Mouse (Mus musculus): ENCODE results near the gene Acsl6. TPM values are rescaled to one million over a fixed set of nuclear protein-coding genes. Genes with fewer than 3 reads are reported as not detected.
"Not testable (repeated sequence)": the region's sequence is repeated elsewhere in the genome, so short reads cannot be mapped to it uniquely, and the experiment has no call there.

Acsl6 gene
- polyA plus RNA-seq, 1 experiment from 2014 or later, result 36.1 TPM

DNA sequence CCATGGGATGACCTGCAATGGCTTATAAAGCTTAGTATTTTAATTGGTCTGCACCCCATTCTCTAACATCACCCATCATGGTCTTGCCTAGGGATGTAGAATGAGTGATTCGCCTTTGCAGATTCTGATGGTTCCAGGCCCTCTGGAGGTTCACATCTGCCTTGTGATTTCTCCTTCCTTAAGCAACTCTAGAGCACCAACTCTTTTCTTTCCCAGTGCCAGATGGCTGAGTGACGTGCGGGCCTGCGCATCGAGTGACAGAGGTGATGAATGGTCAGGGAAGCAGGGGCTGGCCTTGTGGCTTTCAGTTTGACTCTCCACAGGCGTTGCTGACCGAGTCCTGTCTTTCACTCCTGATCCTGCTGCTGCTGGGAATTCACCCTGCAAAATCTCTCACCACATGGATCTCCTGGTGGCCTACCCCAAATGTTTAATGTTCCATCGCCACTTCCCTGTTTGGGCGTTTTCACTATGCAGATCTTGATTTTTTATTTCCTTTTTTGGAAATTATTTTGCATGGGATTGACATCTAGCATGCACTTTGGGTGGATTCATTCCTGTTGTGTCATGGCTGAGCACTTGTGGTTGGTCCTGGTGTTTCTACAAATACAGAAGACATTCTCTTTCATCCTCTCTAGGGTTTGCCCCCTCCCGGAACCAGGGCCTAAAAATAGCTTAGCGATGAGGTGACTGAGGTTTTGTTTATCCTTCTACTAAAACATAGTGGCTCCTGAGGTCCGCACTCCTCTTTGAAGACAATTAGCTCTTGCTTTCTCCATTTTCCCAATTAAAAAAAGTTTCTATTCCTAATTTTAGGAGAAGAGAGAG, 9.4 kb upstream of the Acsl6 start:
- H3K9ac ChIP-seq (replicated peaks), result no peak overlapping the region
- no peak for ATAC-seq
- 87% methylated on average over 12 of the region's 12 CpGs for WGBS
- no peaks in the 10 kb centered on the region; the same call in 1 of the 2 replicates for H3K9me3 ChIP-seq
- no peak overlapping the region for H3K4me2 ChIP-seq (replicated peaks)
- H3K4me1 ChIP-seq (replicated peaks), result no peaks in the 10 kb centered on the region
- H3K36me3 ChIP-seq, result no peaks in the 10 kb centered on the region
- no peaks in the 10 kb centered on the region for H3K27me3 ChIP-seq
- no peak overlapping the region for H3K4me3 ChIP-seq (replicated peaks)
- H3K27ac ChIP-seq, result no peak overlapping the region

DNA sequence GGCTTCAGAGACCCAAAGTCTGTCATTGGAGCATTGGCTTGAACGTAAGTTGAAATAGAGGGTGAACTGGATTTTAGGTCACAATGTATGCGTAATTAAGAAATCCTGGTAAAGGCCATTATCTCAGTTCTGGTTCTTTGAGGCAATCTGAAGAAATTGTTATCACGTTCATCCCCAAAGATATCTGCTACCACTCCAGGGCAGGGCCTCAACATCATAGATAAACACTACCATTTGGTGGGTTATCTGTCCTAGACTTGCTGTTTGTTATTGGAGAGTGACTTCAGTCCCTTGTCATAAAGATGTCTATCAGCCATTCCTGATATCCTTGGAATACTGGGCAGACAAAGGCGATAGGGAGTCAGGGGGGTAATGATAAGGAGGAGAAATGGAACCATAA, 7.6 kb upstream of the Acsl6 start:
- H3K4me2 ChIP-seq (replicated peaks), result no peak overlapping the region
- ATAC-seq, result no peak
- H3K27me3 ChIP-seq, result no peaks in the 10 kb centered on the region
- WGBS, result 86% methylated on average over 4 of the region's 4 CpGs
- H3K9ac ChIP-seq (replicated peaks), result no peak overlapping the region
- H3K36me3 ChIP-seq, result no peaks in the 10 kb centered on the region
- H3K4me1 ChIP-seq (replicated peaks), result no peaks in the 10 kb centered on the region
- no peak overlapping the region for H3K4me3 ChIP-seq (replicated peaks)
- H3K27ac ChIP-seq, result no peak overlapping the region
- H3K9me3 ChIP-seq, result no peaks in the 10 kb centered on the region; the same call in 1 of the 2 replicates

DNA sequence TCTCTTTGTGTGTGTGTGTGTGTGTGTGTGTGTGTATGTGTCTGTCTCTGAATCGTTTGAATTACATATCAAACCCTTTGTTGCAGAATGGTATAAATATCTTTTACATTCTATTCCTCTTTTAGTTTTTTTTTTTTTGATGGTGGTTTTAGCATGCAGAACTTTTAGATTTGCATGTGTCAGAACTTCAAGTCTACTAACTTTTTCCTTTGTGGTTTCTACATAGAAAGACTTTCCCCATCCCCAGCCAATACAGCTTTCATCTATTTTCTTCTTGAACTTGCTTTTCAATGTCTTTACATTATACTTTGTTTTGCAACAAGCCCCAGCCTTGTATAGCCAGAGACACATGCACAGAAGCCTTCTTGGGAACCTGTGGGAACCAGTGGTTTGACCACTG, 6.9 kb upstream of the Acsl6 start:
- H3K9ac ChIP-seq (replicated peaks), result no peak overlapping the region
- no peak overlapping the region for H3K4me3 ChIP-seq (replicated peaks)
- no peak overlapping the region for H3K4me2 ChIP-seq (replicated peaks)
- no peaks in the 10 kb centered on the region for H3K4me1 ChIP-seq (replicated peaks)
- no peak overlapping the region for H3K27ac ChIP-seq
- WGBS, result 93% methylated on average over 1 of the region's 1 CpGs
- H3K27me3 ChIP-seq, result no peaks in the 10 kb centered on the region
- no peak for ATAC-seq
- no peaks in the 10 kb centered on the region; the same call in 1 of the 2 replicates for H3K9me3 ChIP-seq
- no peaks in the 10 kb centered on the region for H3K36me3 ChIP-seq

DNA sequence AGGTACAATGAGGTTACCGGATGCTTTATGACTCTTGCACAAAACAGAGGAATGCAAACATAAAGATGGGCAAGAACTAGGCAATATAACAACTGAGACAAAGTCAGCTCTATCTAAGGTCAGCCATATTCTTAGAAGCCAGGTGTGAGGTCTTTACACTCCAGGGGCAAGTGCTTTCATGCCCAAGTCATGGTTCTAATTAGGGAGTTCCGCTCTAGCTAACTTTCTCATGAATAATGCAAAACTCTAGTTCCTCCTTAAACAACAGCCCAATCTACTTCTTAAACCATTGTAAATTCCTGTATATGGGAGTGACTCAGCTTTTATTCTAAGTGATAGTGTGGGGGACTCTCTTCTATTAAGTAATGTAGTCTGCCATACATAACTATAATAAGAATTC, 6.1 kb upstream of the Acsl6 start:
- ATAC-seq; H3K4me1 ChIP-seq (replicated peaks); H3K9ac ChIP-seq (replicated peaks); H3K4me3 ChIP-seq (replicated peaks); H3K9me3 ChIP-seq; H3K36me3 ChIP-seq; H3K27ac ChIP-seq; H3K4me2 ChIP-seq (replicated peaks); H3K27me3 ChIP-seq: not testable (repeated sequence)
- 85% methylated on average over 2 of the region's 2 CpGs for WGBS

DNA sequence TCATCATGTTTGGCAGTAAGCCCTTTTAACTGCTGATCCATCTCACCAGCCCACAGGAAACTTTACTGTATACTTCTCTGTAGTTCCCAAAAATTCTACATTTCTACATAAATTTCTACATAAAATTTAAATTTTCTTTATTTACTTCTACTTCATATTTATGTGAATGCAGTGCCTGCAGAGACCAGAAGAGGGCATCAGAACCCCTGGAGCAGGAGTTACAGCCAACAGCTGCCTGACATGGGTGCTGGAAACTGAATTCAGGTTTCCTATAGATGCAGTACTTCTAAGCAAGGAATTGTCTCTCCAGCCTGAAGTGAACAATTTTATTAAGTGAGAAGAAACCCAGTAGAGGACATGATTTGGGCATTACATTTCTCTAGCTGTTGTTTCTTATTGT, 4.8 kb upstream of the Acsl6 start:
- no peaks in the 10 kb centered on the region; the same call in 1 of the 2 replicates for H3K9me3 ChIP-seq
- no peaks in the 10 kb centered on the region for H3K27me3 ChIP-seq
- no peak overlapping the region for H3K4me2 ChIP-seq (replicated peaks)
- H3K9ac ChIP-seq (replicated peaks), result no peak overlapping the region
- no peaks in the 10 kb centered on the region for H3K36me3 ChIP-seq
- H3K4me3 ChIP-seq (replicated peaks), result no peak overlapping the region
- H3K4me1 ChIP-seq (replicated peaks), result peaks cover 11% of the 10 kb centered on the region
- ATAC-seq, result no peak
- no peak overlapping the region for H3K27ac ChIP-seq

DNA sequence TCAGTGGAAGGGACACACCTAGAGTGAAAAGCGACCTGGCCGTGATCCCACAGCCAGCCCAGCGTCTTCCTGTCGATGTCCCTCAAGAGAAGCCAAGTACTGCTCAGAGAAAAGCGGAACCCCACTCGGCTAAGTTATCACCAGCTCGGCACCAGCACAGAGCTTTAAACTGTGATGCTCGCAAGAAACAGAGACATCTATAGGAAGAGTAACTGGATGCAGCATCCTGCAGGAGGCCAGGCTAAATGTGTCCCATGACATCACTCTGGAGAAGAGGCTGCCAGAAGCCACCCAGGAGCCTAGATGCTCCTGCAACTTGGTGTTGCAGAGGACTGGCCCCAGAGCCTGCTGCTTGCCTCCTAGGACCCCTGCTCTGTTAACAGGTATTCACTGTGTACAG, 1.6 kb upstream of the Acsl6 start:
- no peak overlapping the region for H3K4me3 ChIP-seq (replicated peaks)
- H3K27ac ChIP-seq, result no peak overlapping the region
- H3K27me3 ChIP-seq, result no peaks in the 10 kb centered on the region
- H3K4me1 ChIP-seq (replicated peaks), result peaks cover 37% of the 10 kb centered on the region
- no peaks in the 10 kb centered on the region for H3K36me3 ChIP-seq
- H3K9me3 ChIP-seq, result no peaks in the 10 kb centered on the region; the same call in 1 of the 2 replicates
- H3K4me2 ChIP-seq (replicated peaks), result no peak overlapping the region
- no peak overlapping the region for H3K9ac ChIP-seq (replicated peaks)
- WGBS, result 88% methylated on average over 8 of the region's 8 CpGs
- ATAC-seq, result no peak

DNA sequence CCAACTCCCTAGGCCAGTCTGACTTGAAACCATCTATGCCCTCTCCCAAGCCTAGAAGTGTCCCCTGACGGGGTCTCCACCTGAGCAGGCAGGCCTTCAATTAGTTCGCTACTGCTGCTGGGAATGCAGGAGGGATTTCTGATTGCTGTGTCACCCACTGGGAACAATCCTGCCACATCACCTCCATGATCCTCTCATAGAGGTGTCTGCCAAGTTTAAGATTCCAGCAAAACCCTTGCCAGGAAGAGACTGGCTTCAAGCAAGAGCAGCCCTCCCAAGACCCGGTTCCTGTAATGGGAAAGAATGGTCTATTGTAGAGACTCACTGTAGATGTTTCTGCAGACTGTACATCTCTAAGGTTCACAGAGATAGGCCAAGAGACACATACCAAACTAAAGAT, 992 bp upstream of the Acsl6 start:
- WGBS, result 87% methylated on average over 3 of the region's 3 CpGs
- Histone ChIP-seq H3K9ac (replicated peaks) (peak overlapping the region; percentile 93), H3K4me1 (replicated peaks) (peaks cover 41% of the 10 kb centered on the region), H3K27me3 (no peaks in the 10 kb centered on the region), H3K4me2 (replicated peaks) (peak overlapping the region; percentile 82), H3K4me3 (replicated peaks) (0 out of 2 replicates have a peak overlapping the region, but pooled peaks have one; percentile 76), H3K36me3 (no peaks in the 10 kb centered on the region), H3K9me3 (no peaks in the 10 kb centered on the region), H3K27ac (peak overlapping the region; percentile 92)
- no peak for ATAC-seq

DNA sequence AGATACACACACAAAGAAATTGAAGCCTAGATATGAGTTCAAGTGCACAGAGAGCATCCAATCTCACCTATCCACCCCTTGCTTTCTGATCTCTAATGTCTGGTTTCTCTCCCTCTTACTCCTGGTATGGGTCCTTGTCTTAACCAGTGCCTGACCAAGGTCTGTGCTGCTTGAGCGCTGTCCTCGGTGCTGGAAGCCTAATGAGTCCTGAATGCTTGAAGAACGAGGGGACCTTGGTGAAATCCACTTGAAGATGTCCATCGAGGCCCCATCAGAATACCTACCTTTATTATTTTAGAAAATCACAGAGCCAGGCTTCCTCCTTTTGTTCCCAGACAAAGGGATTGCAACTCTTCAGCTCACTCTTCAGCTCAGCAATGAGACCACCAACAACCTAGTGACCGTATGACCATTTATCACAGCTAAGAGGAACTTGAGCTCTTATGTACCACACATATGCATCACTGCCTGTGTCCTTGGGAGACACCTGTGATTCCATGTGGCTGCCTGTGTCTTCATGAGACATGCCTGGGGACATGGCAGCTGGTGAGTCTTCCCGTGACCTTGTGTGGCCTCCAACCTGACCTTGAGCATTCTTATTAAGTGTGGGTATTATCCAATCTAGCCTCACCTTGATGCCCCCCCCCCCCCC, 396 bp upstream of the Acsl6 start:
- Histone ChIP-seq H3K27me3 (no peaks in the 10 kb centered on the region), H3K4me3 (replicated peaks) (peak overlapping the region; percentile 76), H3K27ac (peak overlapping the region; percentile 92), H3K4me2 (replicated peaks) (peak overlapping the region; percentile 82), H3K9me3 (no peaks in the 10 kb centered on the region), H3K9ac (replicated peaks) (peak overlapping the region; percentile 93), H3K36me3 (no peaks in the 10 kb centered on the region), H3K4me1 (replicated peaks) (peaks cover 41% of the 10 kb centered on the region)
- WGBS, result 19% methylated on average over 6 of the region's 6 CpGs
- ATAC-seq, result peak; percentile 27

DNA sequence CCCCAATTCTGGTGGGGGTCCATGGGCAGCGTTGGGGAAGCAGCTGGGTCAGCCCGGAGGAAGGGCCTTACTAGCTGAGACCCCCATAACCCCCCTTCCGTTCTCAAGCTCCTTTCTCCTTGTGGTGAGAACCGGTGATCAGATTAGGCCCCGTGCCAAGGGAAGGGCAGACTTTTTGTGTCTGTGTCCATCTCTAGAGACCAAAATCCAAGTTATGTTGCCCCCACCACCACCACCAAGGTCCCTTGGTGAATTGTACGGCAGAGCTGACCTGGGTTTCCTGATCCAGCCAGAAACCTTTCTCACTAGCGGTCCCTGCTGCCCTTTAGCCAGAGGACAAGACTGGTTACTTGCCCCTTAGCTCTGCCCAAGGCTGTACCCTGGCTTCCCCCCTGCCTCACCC, 874 bp downstream of the Acsl6 start:
- no peaks in the 10 kb centered on the region for H3K27me3 ChIP-seq
- peaks cover 41% of the 10 kb centered on the region for H3K4me1 ChIP-seq (replicated peaks)
- H3K4me2 ChIP-seq (replicated peaks), result peak overlapping the region; percentile 82
- peak overlapping the region; percentile 76 for H3K4me3 ChIP-seq (replicated peaks)
- ATAC-seq, result peak; percentile 63
- H3K36me3 ChIP-seq, result no peaks in the 10 kb centered on the region
- H3K27ac ChIP-seq, result peak overlapping the region; percentile 92
- no peaks in the 10 kb centered on the region for H3K9me3 ChIP-seq
- H3K9ac ChIP-seq (replicated peaks), result peak overlapping the region; percentile 93
- 2% methylated on average over 7 of the region's 7 CpGs for WGBS

DNA sequence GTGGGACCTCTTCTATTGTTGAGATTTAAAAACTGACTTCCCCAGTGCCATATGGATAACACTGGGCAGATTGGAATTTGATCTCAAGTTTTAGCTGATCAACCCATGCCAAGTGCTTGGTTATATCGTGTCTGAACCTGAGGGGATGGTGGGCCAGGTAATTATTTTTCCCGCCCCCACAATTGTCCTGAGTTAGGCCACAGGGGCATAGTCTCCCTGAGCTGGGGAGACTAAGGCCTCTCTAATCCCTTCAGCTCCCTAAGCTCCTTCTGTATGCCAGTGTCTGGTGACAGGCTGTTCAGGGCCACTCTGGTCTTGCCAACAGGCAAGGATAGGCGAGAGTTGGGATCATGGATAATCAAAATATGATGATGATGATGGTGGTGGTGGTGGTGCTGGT, 1.7 kb downstream of the Acsl6 start:
- peak overlapping the region; percentile 76 for H3K4me3 ChIP-seq (replicated peaks)
- no peaks in the 10 kb centered on the region for H3K27me3 ChIP-seq
- H3K9ac ChIP-seq (replicated peaks), result peak overlapping the region; percentile 93
- peaks cover 42% of the 10 kb centered on the region for H3K4me1 ChIP-seq (replicated peaks)
- H3K27ac ChIP-seq, result peak overlapping the region; percentile 42
- WGBS, result 55% methylated on average over 3 of the region's 3 CpGs
- H3K9me3 ChIP-seq, result no peaks in the 10 kb centered on the region
- no peak for ATAC-seq
- H3K4me2 ChIP-seq (replicated peaks), result peak overlapping the region; percentile 82
- no peaks in the 10 kb centered on the region for H3K36me3 ChIP-seq

DNA sequence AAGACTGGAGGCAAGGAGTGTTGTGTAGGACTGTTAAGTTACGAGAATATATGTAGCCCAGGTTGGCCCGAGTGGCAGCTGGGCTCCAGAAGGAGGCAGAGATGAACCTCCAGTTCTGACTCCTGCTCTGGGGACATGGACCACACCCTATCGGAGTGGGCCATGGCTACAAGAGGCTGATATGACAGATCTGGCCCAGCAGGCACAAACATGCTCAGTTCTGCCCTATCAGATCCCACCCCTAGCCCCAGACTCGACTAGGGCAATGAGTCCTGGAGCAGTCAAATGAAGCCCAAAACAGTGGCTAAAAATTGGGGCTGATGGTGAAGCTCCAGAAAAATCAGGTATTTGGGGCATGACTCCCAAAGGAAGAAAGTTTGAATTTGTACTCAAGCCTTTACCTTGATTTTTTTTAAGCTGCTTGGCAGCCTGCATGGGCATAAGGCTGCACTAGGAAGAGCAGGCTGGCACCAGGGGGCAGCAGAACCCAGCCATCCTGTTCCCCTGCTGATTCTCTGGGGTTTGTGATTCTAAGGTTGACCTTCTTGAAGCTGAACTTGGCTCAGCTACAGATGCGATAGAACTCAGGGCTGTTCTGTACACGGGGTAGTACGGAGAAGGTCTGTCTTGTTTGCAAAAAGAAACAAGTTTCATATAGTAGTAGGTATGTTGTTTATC, 3.7 kb downstream of the Acsl6 start:
- Histone ChIP-seq H3K9me3 (no peaks in the 10 kb centered on the region), H3K4me3 (replicated peaks) (no peak overlapping the region), H3K4me2 (replicated peaks) (no peak overlapping the region; the same call in 1 of the 2 replicates), H3K9ac (replicated peaks) (no peak overlapping the region), H3K27ac (no peak overlapping the region), H3K36me3 (peaks cover 3% of the 10 kb centered on the region; the same call in 1 of the 2 replicates), H3K27me3 (no peaks in the 10 kb centered on the region), H3K4me1 (replicated peaks) (peaks cover 62% of the 10 kb centered on the region)
- WGBS, result 83% methylated on average over 7 of the region's 7 CpGs
- ATAC-seq, result no peak

DNA sequence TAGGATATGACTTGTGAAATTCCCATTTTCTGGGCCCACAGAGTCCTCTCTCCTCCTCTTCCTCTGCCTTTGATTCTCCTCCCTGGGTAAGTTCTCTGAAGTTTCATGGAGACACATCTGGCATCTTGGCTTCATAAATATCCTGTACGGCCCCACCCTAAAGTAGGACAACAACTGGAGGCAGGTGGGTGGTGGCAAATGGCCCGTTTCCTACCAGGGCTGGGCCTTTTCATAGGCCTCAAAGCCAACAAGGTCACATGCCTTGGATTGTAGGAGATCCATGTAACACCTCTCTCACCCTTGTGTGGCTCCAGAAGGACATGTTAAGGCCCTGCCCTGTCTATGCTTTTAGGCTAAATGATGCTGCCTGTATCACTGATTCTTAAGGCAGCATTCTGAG, 7.0 kb downstream of the Acsl6 start:
- Histone ChIP-seq H3K9me3 (no peaks in the 10 kb centered on the region), H3K36me3 (peaks cover 3% of the 10 kb centered on the region; the same call in 1 of the 2 replicates), H3K27ac (no peak overlapping the region), H3K4me2 (replicated peaks) (no peak overlapping the region), H3K9ac (replicated peaks) (no peak overlapping the region), H3K27me3 (no peaks in the 10 kb centered on the region), H3K4me1 (replicated peaks) (peaks cover 72% of the 10 kb centered on the region), H3K4me3 (replicated peaks) (no peak overlapping the region)
- no peak for ATAC-seq
- 83% methylated on average over 2 of the region's 2 CpGs for WGBS

All from midbrain, embryonic 13.5 days (tissue).